Mouse (Mus musculus) kidney, postnatal 14 days (tissue): ENCODE data around the gene Grhl3.

Experiments
- DNase-seq: peaks from one replicate; pipeline ENCODE4 v3.0.0; 2022; ENCODE audit warnings: mixed read lengths

The Grhl3 gene

DNA sequence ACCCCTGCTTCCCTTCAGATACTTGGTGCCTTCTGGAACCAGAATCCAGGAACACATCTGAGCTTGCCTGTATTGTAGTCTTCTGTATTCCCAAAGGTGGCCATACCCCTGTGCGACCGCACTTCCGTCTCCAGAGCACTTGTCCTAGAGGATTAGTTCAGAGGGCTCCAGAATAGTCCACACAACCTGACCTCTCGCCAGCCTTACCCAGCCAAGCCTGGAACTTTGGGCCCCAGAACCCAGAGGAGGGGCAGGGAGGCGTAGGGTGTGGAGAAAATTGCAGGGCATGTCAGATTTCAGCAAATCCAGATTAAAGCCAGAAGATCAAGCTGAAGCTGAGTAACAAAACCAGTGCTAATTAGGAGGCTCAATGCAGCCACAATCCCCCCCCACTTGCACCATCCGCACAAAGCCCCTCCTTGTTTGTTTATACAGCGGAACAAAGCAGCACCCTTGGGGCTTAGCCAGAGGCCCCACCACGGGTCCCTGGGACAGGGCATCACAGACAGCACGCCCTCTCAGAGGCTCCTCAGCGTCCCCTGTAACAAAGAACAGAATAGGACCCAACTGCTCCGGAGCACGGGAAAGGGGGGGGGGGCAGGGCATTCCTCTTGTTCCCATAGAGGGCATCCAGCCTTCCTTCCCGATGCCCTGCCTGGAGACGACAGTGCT, 47.3 kb downstream of the Grhl3 start:
- no peak for DNase-seq

DNA sequence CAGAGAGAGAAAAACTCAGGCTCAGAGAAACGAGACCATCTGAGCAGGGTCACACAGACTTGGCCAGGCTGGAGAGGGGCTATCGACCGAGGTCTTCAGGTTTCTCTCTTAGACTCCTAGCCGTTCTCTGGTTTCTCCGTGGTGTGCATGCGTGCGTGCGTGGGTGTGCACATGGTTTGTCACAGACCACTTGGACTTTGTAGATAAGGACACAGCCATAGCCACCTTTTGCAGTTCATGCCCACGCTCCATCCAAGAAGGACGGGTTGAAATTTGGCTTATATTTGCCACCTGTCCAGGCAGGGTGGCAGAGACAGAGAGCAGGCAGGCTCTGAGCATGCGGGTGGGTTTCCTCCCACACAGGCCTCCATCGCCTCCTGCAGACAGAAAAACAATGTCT, 48.4 kb downstream of the Grhl3 start:
- DNase-seq, result no peak

DNA sequence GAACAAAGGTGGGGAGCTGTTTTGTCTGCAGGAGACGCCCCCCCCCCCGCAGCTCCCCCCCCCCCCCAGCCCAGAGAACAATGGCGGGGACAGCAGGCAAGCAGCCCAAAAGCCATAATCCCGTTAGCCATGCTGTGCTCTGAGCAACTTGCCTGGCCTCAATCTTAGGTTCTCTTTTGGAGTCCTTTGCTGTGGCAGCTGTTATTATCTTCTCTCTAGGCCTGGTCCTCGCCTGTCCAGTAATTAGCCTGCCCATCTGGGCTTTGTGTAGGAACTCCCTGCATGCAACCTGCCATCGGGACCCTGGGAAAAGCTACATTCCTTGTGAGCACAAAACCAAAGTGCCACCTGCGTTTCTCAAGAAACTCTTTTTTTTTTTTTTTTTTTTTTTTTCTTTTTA, 49.5 kb downstream of the Grhl3 start:
- no peak for DNase-seq

DNA sequence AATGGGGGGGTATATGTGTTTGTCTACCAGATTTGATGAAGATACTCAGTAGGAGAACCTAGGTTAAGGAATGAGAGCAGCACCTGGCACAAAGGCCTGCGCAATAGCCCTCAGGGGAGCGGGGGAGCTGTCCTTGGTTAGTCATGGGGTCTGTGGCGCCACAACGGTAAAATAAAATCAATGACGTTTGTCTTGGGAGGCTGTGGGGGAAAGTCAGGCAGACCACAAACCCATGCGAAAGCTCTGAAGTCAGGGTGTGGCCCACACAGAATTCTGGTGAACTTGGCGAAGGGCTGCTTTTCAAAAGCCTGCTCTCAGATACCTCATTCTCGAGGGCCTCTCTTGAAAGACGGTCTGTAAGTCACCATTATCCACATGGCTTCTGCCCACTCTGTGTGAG, 53.0 kb downstream of the Grhl3 start:
- no peak for DNase-seq

DNA sequence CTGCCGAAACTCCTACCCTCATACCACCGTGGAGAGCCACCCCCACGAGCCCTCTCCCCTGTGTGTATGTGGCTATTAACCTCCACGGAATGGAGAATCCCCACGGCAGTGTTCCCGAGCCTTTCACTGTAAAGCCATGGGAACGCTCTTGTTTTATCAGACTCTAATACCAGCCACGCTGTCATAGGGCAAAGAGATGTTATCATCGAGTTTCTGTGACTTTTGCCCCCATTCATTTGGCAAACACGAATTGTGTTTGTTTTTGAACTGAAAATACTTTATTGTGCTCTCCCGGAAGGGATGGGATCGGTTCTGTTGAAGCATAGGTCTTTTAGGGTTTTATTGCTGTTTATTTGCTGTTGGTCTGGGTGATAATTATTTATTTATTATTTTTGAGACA, 55.3 kb downstream of the Grhl3 start:
- no peak for DNase-seq

DNA sequence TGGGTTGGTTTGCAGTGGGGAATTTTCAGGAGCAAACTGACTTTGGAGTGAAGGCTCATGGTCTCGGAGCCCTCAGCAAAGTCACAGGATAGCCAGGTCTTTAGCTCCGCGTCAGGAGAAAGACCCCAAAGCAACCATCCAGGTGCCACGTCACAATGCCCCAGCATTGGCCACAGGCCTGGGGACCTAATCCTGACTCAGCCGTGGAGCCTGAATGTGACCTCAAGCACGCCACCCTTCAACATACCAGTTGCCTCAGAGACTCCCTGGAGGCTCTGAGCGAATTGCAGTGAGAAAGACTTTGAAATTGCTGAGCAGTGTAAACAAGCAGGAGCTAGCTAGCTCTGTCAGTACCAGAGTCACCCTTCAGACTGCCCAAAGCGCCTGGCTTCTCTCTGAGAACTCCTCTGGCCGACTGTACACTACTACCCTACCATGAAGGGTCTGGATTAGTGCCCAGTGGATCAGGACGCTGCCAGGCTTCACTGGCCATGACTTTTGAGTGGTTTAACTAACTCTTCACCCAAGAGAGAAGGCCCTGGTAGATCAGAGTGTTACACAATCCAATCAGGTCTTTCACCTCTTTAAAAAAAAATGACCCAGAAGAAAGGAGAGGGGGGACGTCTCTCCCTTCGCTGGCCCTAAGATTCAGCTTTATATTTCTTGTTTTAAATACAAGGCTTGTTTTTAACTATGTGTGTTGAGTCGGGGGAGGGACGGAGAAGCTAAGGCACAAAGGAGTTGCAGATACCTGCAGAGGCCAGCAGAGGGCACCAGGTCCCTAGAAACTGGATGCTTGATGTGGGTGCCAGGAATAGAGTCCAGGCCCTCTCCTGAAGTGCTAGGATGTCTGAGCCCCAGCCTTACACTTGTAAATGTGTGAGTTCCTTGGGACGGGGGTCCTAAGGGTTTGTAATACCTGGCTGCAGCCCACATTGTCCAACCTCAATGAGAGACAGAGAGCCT, 56.8 kb downstream of the Grhl3 start:
- peak; percentile 75 for DNase-seq

DNA sequence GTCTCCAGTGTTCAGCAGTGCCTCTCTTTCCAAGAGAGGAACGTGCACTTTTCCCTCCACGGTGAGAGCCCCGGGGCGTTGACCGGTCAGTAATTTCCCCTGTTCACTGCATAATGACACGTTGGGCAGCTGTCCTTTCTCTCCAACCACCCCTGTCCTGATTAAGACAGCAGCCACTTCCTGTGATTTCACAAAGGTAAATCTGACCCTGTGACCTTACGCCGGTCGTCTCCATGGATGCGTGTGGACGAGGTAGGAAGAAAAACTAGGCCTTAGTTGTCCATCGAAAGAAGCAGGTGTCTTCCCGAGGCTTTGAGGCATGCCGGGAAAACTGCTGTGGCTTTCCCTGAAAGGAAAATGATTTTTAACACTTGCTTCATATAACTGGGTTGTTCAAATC, 58.5 kb downstream of the Grhl3 start:
- no peak for DNase-seq

DNA sequence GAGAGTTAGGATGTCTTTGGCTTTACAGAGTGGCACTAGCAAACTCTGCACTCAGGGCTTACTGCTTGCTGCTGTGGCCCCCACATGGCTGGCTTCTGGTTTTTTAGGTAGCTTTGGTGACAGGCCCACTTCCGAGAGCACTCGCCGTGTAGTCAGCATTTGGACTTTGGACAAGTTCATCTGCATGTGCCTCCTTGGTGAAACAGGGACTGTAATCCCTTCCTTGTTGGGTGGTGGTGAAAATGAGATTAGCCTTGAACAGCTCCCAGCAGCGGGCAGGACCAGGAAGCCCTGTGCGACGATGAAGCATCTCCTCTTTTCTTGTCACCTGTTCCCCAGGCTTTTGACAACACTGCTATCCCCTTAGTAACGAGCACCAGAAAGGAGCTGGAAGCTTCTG, 59.6 kb downstream of the Grhl3 start:
- DNase-seq, result no peak

DNA sequence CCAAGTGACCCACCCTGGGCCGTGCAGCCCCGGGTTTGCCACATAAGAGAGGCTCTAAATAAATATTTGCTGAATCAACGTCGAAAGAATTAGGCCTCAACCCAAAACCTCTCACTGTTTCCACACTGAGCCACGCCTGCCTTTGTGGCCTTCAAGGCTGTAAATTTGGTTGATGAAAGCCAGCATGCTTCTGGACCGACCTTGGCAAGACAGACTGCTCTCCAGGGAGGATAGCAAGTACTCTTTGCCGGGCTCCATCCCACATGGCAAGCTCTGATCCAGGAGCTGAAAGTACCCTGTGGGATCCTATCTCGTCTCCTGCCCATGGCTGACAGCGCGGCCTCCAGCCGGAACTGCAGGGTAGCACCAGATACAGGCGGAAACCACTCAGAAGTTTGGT, 63.9 kb downstream of the Grhl3 start:
- DNase-seq, result no peak

DNA sequence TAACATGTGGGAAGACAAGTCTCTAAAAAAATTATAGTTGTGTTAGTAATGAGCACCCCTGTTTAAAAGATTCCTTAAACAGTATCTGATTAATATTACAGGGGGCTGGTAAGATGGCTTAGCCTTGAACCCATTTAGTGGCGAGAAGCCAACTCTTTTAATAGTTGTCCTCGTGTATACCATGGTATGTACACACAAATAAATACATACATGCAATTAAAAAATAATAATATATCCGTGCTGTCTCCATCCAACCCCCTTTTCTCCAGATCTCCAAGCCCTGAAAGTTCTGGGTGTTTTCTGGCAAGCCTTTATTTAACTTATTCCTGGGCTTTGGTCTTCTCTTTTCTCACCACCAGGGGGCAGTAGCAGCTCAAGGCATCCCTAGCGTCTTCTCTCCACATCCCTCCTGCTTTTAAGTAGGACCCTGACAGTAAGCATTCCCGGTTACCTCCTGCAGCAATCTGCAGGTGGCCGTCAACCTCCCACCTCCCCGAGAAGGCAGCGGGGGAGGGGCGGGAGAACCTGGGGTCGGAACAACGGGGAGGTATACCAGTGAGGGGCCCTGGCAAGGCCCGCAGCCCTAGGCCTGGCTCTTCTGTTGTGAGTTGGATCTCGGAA, 64.9 kb downstream of the Grhl3 start:
- peak; percentile 79 for DNase-seq

DNA sequence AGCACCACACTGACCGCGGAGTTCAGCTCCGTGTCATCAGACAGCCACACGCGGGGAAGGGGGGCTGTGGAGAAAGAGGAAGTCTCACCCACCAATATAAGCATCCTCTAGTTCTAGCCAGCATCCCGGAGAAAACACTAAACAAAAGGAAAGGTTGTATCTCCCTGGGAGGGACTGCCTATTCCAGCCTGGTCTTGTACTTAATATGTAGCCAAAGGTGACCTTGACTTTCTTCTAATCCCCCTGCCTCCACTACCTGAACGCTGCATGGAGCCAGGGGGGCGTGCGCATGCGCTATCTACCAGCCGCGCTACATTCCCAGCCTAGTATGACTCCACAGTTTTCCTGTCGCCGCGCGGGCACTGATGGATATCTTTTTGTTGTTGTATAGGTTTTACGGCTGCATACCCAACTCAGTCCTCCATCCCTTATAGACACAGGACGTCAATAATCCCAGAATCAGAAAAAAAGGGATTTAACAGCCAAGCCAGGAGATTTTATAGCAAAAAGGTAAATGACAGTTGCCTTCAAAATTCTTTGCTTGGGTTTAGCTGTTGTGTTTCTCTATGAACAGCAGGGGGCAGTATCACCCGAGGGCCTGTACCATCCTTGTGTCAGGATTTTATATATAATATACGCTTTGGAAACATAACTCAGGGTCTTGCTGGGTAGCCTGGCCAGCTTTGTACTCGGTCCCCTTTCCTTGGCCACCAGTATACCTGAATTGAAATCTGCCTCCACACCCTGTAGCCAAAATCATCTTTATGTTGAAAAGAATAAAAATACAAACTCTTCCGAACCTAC, 65.7 kb downstream of the Grhl3 start:
- DNase-seq, result peak; percentile 51

DNA sequence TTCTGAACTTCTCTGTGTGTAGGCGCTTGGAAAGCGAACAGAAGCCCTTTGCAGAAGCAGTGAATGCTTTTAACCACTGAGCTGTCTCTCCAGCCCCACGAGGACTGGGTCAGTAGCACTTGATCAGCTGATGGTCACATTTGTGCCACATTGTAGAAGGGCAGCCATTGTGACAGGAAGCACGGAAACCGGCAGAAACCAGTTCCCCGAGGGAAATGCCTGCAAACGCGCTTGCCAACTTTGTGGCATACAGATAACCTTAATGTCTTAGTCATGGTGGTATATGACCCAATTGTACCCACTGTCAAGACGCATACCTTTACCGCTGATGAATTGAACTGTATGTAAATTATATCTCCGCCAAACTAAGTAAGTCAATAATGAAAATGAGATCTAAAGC, 67.6 kb downstream of the Grhl3 start:
- DNase-seq, result peak; percentile 54

DNA sequence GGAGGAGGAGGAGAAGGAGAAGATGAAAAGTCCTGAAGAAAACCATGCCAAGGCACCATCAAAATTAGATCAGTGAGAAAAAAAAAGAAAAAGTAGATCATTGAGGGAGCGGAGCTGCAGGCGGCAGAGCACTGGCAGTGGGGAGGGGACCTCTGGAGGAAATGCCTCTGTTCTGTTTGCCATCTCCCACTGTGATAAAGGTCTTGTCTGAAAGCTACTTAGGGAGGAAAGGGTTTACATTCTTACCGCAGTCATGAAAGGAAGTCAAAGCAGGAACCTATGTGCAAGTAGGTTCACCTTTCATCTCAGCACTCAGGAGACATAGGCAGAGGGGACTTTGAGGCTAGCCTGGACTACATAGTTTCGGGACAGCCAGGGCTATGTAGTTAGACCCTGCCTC, 71.8 kb downstream of the Grhl3 start:
- DNase-seq, result no peak

DNA sequence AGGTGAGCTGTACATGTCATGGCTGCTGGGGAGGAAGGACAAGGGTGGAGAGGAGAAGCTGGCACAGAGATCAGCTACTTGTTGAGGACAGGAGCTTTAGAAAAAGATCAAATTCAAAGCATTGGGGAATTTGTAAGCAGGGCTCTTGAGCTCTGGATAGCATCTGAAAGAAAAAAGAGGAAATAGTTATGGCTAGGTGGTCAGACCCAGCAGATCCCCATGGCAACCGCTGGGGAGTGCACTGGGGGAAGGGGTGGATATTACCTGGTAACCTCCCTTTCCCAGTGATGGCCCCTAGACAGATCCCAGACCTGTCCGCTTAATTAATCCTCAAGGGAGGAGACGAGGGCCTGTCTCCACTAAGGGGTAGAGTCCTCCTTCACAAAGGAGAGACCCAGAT, 73.6 kb downstream of the Grhl3 start:
- DNase-seq, result no peak

DNA sequence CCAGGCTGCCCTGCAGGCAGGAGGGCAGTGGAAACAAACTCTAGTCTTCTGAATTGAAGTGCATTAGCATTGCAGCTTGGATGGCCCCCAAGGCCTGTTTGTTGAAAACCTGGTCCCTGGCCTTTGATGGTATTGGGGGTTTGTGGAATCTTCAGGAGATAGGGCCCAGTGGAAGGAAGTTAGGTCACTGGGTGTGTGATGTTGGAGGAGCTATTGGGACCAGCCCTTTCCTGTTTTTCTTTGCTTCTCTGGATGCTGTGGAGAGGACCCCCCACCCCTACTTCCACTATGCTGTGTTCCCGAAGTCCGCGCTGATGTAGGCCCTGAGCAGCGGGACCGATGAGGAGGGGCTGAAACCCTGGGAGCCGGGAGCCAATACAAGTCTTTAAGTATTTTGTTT, 75.3 kb downstream of the Grhl3 start:
- no peak for DNase-seq

DNA sequence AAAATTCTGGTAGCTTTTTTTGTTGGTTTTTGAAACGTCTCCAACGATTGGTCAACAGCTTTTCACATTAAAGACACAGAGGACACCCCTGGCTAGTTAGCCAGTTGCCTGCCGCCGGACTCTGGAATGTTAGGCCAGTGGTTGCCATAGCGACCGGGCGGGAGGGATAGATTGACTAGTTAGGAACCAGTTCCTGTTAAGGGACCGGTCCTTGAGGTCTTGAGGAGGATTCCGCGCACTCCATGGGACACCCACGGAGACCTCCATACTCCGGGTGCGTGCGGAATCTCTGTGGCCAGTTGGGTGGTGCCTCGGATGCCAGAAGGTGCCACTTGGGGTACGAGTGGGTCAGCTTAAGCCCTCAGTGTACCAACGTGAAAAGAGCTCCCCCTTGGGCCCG, 77.6 kb downstream of the Grhl3 start:
- DNase-seq, result peak; percentile 89

DNA sequence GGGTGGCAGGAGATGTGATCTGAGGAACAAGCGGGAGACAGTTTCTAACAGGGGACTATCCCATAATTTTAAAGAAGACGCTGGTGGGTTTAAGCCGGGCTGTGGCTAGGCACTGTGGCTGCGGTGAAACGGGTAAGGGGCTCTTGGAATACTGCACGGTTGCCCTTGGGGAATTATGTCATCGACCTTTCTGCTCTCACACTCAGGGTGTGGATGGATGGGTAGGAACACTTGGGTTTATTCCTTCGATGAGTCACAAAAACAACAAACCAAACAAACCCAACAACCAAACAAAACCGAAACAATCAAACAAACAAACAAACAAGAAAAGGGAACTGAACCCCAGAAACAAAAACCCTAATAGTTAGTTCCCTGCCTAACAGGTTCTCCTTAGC, 78.0 kb downstream of the Grhl3 start:
- no peak for DNase-seq

DNA sequence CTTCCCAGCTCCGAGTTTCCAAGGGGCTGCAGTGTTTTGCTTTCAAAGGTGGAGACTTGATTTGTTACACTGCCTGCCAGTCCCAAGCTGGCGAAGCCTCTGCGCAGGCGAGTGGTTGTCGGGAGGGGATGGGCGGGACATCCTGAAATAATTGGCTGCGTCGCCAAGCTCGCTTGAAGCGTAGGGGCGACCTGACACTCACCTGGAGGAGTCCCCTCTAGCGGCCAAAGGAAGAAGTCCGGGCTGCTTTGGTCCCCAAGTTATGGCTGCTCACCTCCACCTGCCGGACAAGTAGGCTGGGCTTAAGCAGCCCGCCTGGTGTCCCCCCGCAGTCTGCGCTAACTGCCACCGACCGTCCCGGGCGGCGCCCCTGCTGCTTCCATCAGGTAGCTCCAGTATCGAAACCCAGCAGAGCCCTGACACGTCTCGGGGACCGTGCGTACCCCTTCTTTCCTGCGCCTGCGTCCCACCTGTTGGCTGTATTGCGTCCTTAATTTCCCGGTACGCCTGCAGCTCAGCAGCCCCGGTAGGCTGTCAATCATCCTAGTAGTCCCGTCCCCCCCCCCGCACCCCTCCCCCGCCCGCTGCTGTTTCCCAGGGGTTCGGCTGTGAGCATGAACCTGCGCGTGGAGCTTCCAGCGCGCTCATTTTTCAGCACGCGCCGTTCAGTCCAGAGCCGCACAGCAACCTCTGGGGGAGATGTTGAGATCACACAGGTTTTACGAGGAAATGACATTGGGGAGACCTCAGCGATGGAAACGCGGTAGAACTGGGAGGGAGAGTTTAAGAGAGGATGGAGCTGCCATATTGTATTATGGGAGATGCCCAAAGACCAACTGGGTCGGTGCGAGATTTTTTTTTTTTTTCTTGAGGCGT, 78.7 kb downstream of the Grhl3 start, which contains the start of the genes Stpg1 and Nipal3:
Gene Stpg1, plus strand, starts transcription at position 270 of the 876 bp plus-strand sequence.
Gene Nipal3, minus strand, starts transcription at position 518 of the 876 bp plus-strand sequence.
- DNase-seq, result peak; percentile 96

DNA sequence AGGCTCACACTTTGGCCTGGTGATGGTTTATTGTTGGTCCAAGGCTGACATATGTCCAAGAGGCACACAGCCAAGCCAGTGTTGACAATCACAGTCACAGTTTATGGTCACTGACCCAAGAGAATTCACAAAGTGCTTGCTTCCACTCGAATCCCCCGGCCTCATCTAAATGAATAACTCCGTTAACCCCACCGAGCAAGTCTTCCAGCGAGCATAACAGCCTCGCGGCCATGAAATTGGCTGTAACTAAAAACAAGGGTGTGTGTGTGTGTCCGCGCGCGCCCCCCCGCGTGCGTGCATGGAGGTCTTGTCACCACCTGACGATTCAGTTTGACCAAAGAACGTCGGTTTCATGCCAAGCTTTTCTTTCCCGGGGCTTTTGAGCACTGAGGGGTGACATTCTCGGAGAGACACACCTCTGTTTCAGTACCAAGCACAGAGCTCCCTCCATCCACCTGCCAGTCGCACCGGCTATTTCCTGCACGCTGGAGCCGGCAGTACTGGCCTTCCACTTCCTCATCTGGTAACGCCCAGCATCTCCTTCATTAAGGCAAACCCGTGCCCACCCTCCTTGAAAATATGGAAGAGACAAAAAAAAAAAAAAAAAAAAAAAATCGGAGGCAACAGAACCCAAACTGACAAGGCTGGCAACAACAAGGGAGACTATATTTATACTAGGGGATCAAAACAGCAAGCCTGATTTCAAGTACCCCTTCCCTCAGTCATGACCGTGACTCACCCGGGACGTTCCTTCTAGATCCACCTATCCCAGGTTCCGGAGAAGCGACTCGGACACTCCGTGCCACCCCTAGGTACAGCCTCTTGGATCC, 79.5 kb downstream of the Grhl3 start:
- peak; percentile 48 for DNase-seq

DNA sequence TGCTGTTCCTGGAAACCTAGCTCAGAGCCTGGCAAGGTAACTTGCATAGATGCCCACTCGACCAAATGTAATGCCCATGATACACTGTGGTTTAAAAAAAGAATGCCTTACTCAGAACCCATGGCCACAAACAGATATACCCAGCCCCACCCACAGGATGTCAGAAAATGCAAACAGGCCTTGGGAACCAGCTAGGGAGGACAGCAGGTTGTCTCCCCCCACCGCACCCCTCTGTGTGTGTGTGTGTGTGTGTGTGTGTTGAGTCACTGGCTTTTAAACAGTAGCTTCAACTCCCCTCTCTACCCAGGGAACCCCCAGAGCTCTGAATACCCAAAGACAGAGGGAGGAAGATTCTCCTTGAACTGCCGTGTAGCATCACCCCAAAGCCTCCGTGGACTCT, 80.2 kb downstream of the Grhl3 start:
- DNase-seq, result no peak
